Mouse (Mus musculus) embryonic stem cell, embryonic (primary cell): ENCODE results near the gene Tapbp.

Experiments used
- CTCF ChIA-PET, 4 experiments: fragments of 300-600 bp in 2 of 4; fragments of 350-600 bp in 2 of 4; sonication (Branson Sonifier 250); formaldehyde crosslinking; loops; one replicate each; lab custom pipeline; 2022; ENCODE audit warnings: inconsistent platforms in 2 of 4; lab: Charles Lee
- POLR2A ChIA-PET, 4 experiments: fragments of 300-600 bp in 2 of 4; fragments of 350-600 bp in 2 of 4; sonication (Branson Sonifier 250); formaldehyde crosslinking; loops; one replicate each; lab custom pipeline; 2022; ENCODE audit warnings: antibody characterized with exemption in 4 of 4, inconsistent platforms in 1 of 4; lab: Charles Lee

Gene Tapbp

DNA sequence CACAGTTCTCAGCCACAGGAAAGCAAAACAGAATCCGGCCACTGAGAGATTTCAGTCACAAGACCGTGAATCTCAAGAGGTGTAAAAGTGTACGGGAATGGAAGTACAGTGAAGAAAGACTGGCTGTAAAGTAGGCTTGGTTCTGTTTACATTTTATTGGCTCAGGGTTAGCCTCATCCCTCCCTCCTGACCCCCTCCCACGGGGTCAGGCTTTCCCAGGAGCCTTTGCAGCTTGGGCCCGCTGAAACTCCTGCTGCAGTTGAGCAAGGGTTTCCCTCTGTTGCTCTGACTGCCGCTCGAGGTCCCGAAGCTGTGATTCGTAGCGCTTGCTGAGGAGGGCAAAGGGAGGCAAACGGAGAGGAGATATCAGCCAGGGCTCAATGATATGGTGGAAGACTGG, 23.1 kb downstream of the Tapbp start:
- CTCF ChIA-PET = interaction anchor here in 2 of 4 experiments (0.7 to 2.0 kb wide), 5 partner anchors 8 to 44 kb away, joined by 3 to 8 read pairs (median 4); no protein-coding TSS in a partner anchor
- POLR2A ChIA-PET = interaction anchor here (1.9 to 20.4 kb wide), 11 partner anchors 8 to 179 kb away, joined by 5 to 528 read pairs (median 26); partner anchors contain the start of genes B3galt4 (in 4 of the 4), Rps18 (in 3 of the 4), Vps52 (in 3 of the 4) and Rgl2 (in 2 of the 4)

DNA sequence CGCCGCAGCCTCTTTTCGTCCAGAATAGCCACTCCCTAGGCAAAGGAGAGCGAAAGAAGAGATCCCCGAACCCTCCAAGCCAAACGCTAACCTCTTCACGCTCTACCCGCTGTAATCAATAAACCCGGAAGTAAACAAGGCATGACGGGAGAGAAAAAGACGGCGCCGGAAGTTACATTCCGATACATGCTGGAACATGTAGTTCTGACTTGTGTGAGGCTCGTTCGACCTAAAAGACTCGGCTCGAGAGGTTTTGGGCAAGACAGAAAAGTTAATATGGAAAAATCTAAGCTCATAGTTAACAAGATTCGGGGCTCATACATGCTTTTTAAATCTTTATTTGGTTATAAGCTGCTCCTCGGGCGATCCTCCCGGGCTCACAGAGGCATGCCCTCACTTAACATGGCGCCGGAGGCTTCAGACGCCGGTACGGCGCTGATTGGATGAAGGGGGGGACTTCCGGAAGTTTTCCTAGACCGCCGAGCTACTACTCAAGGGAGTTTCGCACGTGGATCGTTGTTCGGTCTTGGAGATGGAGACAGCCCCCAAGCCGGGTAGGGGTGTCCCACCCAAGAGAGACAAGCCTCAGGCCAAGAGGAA, 24.6 kb downstream of the Tapbp start, which contains the start of the genes Pfdn6 and Wdr46:
Gene Pfdn6 (minus strand): TSS at position 138 of the 600 bp plus-strand sequence.
Gene Wdr46 (plus strand): TSS at position 455 of the 600 bp plus-strand sequence.
- CTCF ChIA-PET = interaction anchor here in 3 of 4 experiments (0.6 to 2.0 kb wide), 9 partner anchors 9 to 75 kb away, joined by 3 to 8 read pairs (median 3); partner anchors contain the start of gene B3galt4 (in 1 of the 3)
- POLR2A ChIA-PET = interaction anchor here (0.6 to 20.4 kb wide), 47 partner anchors 10 to 1068 kb away, joined by 3 to 528 read pairs (median 4); partner anchors contain the start of genes B3galt4 (in 4 of the 4), Rps18 (in 4 of the 4), Vps52 (in 4 of the 4) and Daxx (in 2 of the 4)

DNA sequence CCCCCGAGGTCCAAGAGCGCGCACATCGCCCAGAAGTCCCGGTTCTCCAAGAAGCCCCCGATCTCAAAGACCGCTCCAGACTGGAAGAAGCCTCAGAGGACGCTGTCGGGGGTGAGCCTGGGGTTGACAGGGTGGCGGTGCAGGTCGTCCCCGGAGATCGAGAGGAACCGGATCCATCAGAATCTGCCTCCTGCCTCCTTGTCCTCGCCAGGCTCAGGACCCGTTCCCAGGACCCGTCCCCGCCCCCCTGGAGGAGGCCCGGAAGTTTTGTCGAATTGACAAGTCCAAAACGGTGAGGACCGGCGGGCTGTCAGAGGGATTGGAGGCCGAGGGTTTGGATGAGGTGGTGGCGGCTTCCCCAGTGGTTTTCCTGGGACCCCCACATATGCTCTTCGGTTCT, 25.3 kb downstream of the Tapbp start:
- CTCF ChIA-PET = interaction anchor here in 3 of 4 experiments (0.6 to 2.0 kb wide), 7 partner anchors 9 to 76 kb away, joined by 3 to 4 read pairs (median 3); partner anchors contain the start of gene B3galt4 (in 1 of the 3)
- POLR2A ChIA-PET = interaction anchor here (0.7 to 20.4 kb wide), 39 partner anchors 9 to 645 kb away, joined by 3 to 528 read pairs (median 5); partner anchors contain the start of genes B3galt4 (in 4 of the 4), Rps18 (in 4 of the 4), Vps52 (in 4 of the 4) and Daxx (in 2 of the 4)

DNA sequence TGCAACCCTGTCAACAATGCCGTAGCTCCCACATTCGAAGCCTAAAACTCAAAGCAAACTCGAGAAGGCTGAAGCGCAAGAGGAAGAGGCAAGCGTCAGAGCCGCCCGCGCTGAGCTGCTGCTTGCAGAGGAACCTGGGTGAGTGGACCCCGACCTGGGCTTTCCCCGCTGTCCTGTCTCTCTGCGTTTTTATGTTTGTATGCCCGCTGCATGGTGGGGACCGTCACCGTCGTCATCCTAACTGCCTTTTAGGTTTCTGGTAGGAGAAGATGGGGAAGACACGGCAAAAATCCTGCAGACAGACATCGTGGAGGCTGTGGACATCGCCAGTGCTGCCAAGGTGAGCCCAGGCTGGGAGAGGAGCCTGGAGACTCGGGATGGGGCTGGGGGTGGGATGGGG, 25.7 kb downstream of the Tapbp start:
- CTCF ChIA-PET = no interaction called here
- POLR2A ChIA-PET = interaction anchor here (1.2 to 20.4 kb wide), 13 partner anchors 9 to 117 kb away, joined by 3 to 528 read pairs (median 26); partner anchors contain the start of genes B3galt4 (in 4 of the 4), Rps18 (in 3 of the 4), Vps52 (in 3 of the 4) and Rgl2 (in 2 of the 4)

DNA sequence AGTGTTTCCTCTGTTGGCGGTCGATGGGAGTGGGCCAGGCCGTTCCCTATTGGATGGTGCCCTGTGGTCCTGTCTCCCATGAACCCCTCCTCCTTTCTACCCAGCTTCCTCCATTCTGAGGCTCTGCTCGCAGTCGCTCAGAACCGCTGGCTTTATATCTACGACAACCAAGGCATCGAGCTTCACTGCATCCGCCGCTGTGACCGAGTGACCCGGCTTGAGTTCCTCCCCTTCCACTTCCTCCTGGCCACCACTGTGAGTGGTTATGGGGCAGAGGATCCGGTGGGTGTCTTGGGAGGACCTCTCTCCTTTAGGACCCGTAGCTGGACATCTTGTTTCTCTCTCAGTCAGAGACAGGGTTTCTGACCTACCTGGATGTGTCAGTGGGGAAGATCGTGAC, 27.8 kb downstream of the Tapbp start:
- CTCF ChIA-PET = interaction anchor here in 2 of 4 experiments (1.0 to 1.5 kb wide), 2 partner anchors 18 kb away, joined by 4 read pairs; no protein-coding TSS in a partner anchor

DNA sequence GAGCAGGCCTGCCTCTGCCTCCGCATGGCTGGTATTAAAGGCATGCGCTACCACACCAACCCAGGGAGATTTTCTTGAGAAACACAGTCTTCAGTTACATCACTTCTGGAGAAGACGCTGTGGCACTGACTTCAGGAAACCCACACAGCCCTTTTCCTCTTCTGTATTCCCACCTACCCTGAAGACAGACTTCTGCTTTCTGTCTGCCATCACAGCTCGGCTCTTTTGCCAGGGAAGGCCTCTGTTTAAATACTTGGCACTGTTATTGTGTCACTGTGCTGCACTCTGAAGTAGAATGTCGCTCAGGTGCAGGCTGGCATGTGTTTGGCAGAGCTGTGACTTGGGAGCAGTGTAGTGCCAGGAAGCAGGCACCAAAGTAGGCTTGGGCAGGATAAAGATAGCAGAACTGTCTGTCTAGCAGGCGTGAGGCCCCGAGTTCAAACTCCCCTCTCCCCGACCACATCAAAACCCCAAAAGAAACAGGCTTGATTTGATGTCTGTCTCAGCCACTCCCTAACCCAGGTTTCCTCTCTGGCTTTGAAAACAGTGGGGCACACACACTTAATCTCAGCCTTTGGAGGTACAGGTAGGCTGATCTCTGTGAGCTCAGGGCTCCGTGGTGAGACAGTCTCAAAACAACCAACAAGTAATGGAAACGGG, 31.9 kb downstream of the Tapbp start:
- POLR2A ChIA-PET = interaction anchor here in 2 of 4 experiments (0.6 to 11.4 kb wide), 8 partner anchors 8 to 171 kb away, joined by 3 to 528 read pairs (median 4); partner anchors contain the start of genes Pfdn6 (in 1 of the 2), Rgl2 (in 1 of the 2), Rps18 (in 1 of the 2) and Rxrb (in 1 of the 2)
- CTCF ChIA-PET = no interaction called here

More for the DNA sequence above, 27.8 kb downstream of the Tapbp start:
- POLR2A ChIA-PET = interaction anchor here (0.6 to 20.4 kb wide), 15 partner anchors 8 to 119 kb away, joined by 3 to 528 read pairs (median 4); partner anchors contain the start of genes B3galt4 (in 4 of the 4), Rps18 (in 3 of the 4), Vps52 (in 3 of the 4) and Daxx (in 1 of the 4)

DNA sequence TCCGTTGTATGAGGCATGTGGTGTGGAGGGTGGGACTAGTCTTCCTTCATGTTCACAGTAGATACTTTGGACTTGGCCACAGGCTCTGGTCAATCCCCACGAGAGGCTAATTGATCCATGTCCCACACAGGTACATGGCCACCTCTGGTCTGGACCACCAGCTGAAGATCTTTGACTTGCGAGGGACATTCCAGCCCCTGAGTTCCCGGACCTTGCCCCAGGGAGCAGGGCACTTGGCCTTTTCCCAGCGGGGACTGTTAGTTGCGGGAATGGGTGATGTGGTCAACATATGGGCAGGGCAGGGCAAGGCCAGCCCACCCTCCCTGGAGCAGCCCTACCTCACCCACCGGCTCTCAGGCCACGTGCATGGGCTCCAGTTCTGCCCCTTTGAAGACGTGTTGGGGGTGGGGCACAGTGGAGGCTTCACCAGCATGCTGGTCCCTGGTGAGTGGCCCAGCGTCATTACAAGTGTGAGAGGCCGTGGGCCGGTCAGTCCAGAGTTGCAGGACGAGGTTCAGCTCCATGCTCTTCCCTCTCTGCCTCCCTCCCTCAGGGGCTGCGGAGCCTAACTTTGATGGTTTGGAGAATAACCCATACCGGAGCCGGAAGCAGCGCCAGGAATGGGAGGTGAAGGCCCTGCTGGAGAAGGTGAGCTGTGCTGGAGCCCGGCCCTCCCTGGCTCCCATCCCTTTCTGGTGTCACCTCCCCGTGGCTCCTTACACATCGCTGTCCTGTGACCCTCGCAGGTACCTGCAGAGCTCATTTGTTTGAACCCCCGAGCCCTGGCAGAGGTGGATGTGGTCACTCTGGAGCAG, 32.6 kb downstream of the Tapbp start:
- ChIA-PET CTCF (no interaction called here), POLR2A (interaction anchor here in 3 of 4 experiments (0.6 to 11.4 kb wide), 11 partner anchors 7 to 170 kb away, joined by 3 to 528 read pairs (median 4); partner anchors contain the start of genes Pfdn6 (in 3 of the 3), Wdr46 (in 3 of the 3), Tapbp (in 2 of the 3) and Zbtb22 (in 2 of the 3))

DNA sequence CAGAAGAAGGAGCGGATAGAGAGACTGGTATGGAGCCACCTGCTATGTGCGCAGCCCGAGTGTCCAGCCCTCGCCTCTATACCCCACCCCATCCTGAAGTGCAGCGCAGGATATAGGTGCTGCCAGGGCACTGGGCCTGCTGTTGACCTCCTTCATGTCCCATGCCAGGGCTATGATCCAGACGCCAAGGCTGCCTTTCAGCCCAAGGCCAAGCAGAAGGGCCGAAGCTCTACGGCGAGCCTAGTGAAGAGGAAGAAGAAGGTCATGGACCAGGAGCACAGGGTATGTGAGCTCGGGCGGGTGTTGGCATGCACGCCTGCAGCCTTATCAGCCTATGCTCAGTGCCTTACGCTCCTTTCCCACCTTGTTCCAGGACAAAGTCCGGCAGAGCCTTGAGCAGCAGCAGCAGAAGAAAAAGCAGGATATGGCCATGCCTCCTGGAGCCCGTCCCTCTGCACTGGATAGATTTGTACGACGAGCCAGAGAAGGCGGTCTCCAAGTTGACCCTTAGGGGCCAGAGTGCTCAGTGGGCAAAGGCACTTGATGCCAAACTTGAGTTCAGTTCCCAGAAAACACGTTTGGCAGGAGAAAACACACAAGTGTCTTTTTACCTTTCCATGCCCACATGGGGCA, 33.3 kb downstream of the Tapbp start:
- POLR2A ChIA-PET = interaction anchor here (0.8 to 11.4 kb wide), 18 partner anchors 8 to 170 kb away, joined by 3 to 528 read pairs (median 18); partner anchors contain the start of genes Pfdn6 (in 4 of the 4), Wdr46 (in 4 of the 4), Daxx (in 2 of the 4) and Rgl2 (in 2 of the 4)
- CTCF ChIA-PET = no interaction called here

DNA sequence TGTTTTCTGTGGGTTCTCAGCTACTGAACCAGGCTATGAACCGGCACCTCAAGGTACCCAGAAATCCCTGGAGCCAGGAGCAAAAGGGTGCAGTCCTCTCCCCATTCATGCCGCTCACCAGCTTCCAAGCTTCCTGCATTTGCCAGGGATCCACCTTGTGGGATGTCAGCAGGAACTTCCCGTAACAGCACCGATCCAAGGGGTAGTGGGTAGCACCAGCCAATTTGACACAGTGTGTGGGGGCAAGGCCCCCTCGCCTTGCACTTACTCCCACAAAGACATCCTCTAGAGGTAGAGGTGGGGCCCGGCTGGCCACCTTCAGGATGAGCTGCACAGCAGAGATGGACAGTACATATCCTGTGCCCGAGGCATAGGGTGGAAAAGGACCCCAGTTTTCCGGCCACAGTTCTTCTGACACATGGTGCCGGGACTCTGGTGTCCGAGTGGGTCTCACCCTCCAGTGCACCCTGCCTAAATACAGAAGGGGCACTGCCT, 34.5 kb downstream of the Tapbp start:
- POLR2A ChIA-PET = interaction anchor here (0.5 to 11.4 kb wide), 52 partner anchors 9 to 654 kb away, joined by 3 to 528 read pairs (median 8); partner anchors contain the start of genes Pfdn6 (in 4 of the 4), Wdr46 (in 4 of the 4), Daxx (in 3 of the 4) and Tapbp (in 3 of the 4)
- CTCF ChIA-PET = interaction anchor here (0.6 to 1.0 kb wide), 6 partner anchors 10 to 151 kb away, joined by 3 to 4 read pairs (median 3); partner anchors contain the start of genes Wdr46 (in 3 of the 4) and Pfdn6 (in 2 of the 4)

DNA sequence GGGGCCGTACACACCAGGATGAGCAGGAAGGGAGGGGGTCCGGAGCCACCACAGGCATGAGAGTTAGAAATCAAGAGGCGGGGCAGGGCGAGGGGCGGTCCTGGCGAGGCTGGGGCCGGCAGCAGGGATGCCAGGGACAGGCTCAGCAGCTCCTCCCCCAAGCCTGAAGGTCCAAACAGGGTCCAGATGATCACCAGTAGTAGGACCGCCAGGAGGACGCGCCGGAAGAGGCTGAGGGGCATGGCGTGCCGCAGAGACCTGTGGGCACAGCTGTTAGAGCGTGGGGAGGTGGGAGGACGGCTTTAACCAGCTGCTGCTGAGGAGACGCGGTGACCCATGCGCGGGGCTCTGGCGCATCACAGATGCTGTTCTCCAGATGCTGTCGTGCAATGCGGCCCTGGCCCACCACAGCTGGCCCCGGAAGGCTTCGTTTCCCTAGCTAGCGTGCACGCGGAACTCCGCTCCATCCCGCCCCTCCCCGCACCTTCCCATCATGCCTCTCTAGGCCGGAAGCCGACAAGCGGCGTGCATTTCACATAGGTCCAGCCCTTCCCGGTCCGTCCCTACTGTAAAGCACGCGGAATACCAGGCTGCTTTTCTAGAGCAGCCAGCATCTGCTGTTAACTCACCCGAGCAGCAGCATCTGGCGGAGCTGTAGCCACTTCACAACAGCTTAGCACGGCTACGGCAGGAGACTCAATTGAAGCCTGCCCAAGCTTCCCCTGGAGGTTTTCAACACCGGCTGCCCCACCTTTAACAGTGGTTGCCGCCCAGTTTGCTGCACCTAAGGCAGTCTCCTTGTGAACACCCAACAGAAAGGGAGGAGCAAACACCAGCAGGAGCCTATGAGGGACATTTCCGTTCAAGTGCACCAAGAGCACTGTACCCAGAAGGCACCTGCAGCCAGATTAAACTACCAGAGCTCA, 35.6 kb downstream of the Tapbp start, which contains the start of gene B3galt4:
Gene B3galt4 (minus strand): TSS at position 468 of the 926 bp plus-strand sequence.
- CTCF ChIA-PET = interaction anchor here (0.6 to 1.7 kb wide), 17 partner anchors 11 to 1025 kb away, joined by 3 to 11 read pairs (median 3); partner anchors contain the start of genes Pfdn6 (in 2 of the 4) and Wdr46 (in 2 of the 4)
- POLR2A ChIA-PET = interaction anchor here (0.5 to 11.4 kb wide), 121 partner anchors 8 to 653 kb away, joined by 3 to 528 read pairs (median 5); partner anchors contain the start of genes Daxx (in 4 of the 4), Ndufa7 (in 4 of the 4), Pfdn6 (in 4 of the 4) and Rps28 (in 4 of the 4)

DNA sequence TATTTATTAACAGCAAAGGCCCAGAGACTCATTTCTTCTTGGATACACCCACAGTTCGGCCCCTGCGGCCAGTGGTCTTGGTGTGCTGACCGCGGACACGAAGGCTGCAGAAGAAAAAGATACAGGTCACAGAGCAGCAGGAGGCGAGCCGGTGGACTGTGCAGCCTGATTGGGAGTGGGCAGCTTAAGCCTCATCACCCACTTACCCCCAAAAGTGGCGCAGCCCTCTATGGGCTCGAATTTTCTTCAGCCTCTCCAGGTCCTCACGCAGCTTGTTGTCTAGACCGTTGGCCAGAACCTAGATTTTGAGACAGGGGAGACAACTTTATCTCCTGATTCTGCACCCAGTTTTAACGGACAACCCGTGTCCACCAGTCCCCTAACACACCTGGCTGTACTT, 36.3 kb downstream of the Tapbp start:
- CTCF ChIA-PET = interaction anchor here in 3 of 4 experiments (0.6 to 1.7 kb wide), 7 partner anchors 16 to 1024 kb away, joined by 3 to 11 read pairs (median 4); no protein-coding TSS in a partner anchor

DNA sequence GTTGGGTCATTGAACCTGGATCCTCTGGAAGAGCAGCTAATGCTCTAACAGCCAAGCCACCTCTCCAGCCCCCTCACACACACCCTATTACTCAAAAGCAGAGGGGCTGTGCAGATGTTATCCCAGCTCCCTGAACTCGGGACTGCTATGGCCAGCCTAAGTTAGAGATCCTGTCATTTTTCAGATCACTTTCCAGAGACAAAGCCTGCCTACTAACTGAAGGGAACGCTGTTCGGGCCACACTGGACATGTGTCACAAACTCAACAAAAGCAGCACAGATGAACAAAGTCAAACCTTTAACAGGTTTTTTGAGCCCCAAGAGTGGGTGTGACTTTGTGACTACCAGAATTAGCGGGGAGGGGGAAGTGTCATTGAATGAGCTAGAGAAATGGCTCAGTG, 37.2 kb downstream of the Tapbp start:
- CTCF ChIA-PET = no interaction called here
- POLR2A ChIA-PET = interaction anchor here (0.8 to 11.4 kb wide), 48 partner anchors 9 to 193 kb away, joined by 3 to 528 read pairs (median 8); partner anchors contain the start of genes Daxx (in 3 of the 4), H2-DMa (in 3 of the 4), Pfdn6 (in 3 of the 4) and Rxrb (in 3 of the 4)

More for the DNA sequence above, 36.3 kb downstream of the Tapbp start:
- POLR2A ChIA-PET = interaction anchor here (0.6 to 11.4 kb wide), 94 partner anchors 9 to 652 kb away, joined by 3 to 528 read pairs (median 6); partner anchors contain the start of genes Pfdn6 (in 4 of the 4), Wdr46 (in 4 of the 4), Daxx (in 3 of the 4) and H2-DMa (in 3 of the 4)

DNA sequence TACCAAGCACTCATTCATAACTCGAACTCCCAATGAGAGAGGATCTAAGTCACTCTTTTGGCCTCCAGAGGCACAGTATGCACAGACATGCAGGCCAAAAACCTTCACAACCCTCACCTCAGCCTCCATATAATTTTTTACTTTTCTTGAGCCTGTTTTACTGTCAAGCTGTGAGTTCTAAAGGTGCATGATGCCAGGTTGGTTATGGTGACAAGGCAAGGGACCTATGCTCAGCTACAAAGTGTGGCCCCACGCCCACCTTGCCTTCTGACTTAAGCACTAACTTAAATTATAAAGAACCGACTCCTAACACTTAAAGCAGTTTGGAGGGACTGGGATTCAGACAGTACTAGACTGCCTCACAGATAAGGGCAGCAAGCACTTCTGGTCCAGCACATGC, 37.6 kb downstream of the Tapbp start:
- POLR2A ChIA-PET = interaction anchor here (0.6 to 11.4 kb wide), 47 partner anchors 8 to 193 kb away, joined by 3 to 528 read pairs (median 7); partner anchors contain the start of genes Daxx (in 3 of the 4), H2-DMa (in 3 of the 4), Pfdn6 (in 3 of the 4) and Rxrb (in 3 of the 4)

DNA sequence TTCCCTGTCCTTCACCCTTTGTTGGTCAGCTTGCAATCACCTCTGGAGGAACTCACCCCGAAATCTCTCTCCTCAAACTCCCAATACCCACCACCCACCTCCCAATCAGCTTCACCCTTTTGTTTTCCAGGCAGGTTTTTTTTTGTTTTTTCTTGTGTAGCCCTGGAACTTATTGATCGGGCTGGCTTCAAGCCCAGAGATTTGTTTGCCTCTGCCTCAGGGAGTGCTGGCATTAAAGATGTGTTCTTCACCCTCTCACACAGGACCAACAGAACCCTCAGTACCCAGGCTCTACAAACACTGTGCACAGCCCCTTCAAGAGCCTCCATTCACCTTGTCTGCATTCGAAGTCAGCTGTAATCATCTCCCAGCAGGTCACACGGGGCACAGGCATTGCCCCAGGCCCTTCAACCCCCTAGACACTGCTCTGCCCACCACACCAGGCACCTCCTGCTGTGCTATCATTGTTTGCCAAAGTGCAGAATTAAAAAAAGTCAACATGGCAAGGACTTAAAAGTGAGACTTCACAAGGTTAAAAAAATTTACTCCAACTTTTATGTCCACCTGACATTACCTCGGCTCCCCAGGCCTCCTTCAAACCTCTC, 38.4 kb downstream of the Tapbp start:
- POLR2A ChIA-PET = interaction anchor here (0.6 to 11.4 kb wide), 55 partner anchors 8 to 651 kb away, joined by 3 to 528 read pairs (median 10); partner anchors contain the start of genes Daxx (in 3 of the 4), Pfdn6 (in 3 of the 4), Rxrb (in 3 of the 4) and Slc39a7 (in 3 of the 4)
- CTCF ChIA-PET = interaction anchor here in 1 of 4 experiments (4.7 kb wide), 1 partner anchor 15 kb away, joined by 15 read pairs; no protein-coding TSS in a partner anchor

More for the DNA sequence above, 37.6 kb downstream of the Tapbp start:
- CTCF ChIA-PET = no interaction called here
